Mouse (Mus musculus): Measurements from ENCODE around the gene Dnph1. TPM values are rescaled to one million over a fixed set of nuclear protein-coding genes. Genes with fewer than 3 reads are reported as not detected.
A peak's percentile ranks its signal among the peaks of the same experiment; 100 is the strongest.
"Not testable (repeated sequence)": the region's sequence is repeated elsewhere in the genome, so short reads cannot be mapped to it uniquely, and the experiment has no call there.

The Dnph1 gene
- total RNA-seq, 2 experiments from 2014 or later: 3.5 to 5.4 TPM

DNA sequence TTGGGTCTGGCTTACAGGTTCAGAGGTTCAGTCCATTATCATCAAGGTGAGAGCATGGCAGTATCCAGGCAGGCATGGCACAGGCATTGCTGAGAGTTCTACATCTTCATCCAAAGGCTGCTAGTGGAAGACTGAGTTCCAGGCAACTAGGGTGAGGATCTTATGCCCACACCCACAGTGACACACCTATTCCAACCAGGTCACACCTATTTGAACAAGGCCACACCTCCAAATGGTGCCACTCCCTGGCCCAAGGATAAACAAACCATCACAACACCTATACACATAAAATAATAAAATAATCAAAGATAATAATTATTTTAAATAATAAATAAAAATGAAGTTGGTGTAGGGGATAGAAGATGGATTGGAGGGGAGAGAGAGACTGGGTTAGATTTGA, 430 bp upstream of the Dnph1 start:
- intact Hi-C loops (cut with DNase I); DNase-seq (ENCODE audit: low spot score in 2 of 2): not testable (repeated sequence)

- DNase-seq (ENCODE audit: low spot score in 2 of 2): no peak
- intact Hi-C loops (cut with DNase I): no loop called here
Measured at GRCm38 (mm10) chr17:46497956-46498355, 1.4 kb downstream of the Dnph1 start.

- intact Hi-C loops (cut with DNase I): no loop called here
- no peak for DNase-seq (ENCODE audit: low spot score in 2 of 2)
Measured at GRCm38 (mm10) chr17:46502775-46503174, 6.3 kb downstream of the Dnph1 start.

DNA sequence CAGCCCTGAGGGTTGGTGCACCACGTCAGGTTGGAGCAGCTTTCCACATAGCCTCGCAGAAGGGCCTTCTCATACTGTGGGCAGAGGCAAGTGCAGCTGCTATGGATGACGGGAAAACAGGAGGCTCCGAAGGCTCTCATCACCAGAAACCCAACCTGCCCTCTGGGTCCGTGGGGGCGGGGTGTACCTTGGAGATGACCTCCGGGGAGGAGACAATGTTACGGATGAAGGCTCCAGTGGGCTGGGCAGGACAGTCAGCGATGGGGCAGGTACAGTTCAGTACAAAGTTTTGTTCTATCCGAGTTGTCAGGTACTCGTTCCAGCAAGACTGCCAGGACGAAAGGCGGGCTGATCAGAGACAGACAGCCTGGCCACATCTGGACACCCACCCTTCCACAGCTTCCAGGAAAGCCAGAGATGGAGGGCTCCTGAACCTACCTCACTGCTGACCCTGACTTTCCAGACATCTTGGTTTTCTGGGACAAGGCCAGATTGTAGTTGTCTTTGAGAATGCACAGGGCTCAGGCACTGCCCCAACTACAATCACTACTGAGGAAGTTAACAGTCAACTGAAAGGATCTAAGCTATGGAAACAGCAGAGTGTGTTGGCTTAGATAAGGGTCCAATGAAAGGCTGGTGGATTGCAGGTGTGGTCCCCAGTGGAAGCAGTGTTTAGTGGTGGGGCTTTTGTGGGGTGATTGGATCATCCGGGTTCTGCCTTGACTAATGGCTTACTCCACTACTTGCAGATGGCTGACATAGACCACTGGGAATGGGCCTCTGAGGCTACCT, 7.5 kb downstream of the Dnph1 start:
- intact Hi-C loops (cut with DNase I): no loop called here
- no peak for DNase-seq (ENCODE audit: low spot score in 2 of 2)

DNA sequence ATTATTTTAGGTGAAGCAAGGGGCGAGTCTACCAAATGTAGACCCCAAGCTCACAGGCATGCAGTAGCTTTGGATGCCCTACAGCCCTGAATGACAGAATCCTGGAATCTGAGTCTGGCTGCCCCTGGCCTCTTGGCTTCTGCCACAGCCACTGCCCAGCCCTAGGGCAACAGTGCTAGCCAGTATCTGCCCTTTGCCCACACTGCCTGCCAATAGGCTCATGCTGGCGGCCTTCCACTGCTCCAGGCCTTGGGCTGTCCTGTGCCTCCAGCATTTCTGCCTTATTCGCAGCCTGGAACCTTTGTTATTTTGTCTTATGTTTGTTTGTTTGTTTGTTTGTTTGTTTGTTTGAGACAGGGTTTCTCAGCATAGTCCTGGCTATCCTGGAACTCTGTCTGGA, 9.1 kb downstream of the Dnph1 start:
- intact Hi-C loops (cut with DNase I): no loop called here
- DNase-seq (ENCODE audit: low spot score in 2 of 2): no peak

DNA sequence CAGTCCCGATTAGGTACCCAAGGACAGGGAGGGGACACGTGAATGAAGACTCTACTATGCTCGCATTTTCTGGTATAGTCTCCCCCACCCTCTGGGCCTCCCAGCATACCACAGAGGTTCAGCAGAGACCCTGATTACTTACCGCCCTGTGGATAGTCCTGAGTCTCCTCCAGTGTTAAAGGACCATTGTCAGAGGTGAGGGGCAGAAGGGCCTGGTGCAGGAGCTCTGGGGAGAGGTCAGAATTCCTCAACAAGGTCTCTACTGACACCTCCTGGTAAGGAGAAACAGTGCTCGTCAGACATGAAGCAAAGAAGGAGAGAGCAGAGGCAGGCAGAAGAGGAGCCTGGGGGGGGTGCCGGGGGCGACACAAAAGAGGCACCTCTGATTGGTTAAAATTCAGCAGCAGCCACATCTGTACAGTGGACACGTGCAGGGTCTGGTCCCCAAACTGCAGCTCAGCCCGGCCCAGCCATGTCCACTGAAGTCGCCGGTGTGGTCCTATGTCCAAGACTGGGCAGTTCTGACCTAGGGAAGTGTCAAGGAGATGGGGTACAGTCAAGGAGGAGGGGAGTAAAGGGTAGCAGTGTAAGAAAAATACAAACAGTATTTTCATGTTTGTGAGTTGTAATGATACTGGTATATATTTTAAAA, 14.7 kb downstream of the Dnph1 start:
- no peak for DNase-seq (ENCODE audit: low spot score in 2 of 2)
- intact Hi-C loops (cut with DNase I): loop anchor here (5.0 kb wide), 1 partner anchor 249 kb away; no protein-coding TSS in a partner anchor

DNA sequence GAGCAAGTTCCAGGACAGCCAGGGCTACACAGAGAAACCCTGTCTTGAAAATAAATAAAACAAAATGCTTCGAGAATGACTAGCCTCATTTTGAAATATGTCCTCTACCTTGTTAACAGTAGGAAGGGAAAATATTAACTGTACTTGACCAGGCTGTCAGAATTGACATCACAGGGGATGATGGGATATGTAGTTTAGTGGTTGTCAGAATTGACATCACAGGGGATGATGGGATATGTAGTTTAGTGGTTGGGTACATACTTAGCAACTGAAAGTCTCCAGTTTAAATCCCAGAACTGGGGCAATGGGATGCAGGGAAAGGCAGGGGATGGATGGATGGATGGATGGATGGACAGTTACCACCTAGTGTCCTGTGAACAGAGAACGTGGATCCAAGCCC, 16.8 kb downstream of the Dnph1 start:
- DNase-seq (ENCODE audit: low spot score in 2 of 2): no peak
- intact Hi-C loops (cut with DNase I): loop anchor here (5.0 kb wide), 1 partner anchor 251 kb away; no protein-coding TSS in a partner anchor

DNA sequence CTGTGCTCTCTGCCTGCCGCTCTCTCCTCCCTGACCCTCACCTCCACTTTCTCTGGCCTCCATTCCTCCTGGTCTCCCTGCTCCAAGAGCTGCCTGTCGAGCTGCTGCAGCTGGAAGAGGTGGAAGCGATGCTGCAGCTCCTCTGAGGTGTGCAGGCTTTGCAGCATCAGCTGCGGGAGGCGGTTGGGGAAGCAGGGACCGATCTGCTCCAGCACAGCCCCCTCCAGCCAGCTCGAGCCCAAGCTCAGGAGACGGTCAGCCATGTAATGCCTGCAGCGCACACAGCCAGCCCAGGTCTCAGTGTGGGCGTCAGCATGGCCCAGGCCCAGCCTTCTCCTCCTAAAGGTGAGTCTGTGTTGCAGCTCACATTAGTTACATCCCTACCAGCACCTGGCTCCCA, 23.5 kb downstream of the Dnph1 start:
- intact Hi-C loops (cut with DNase I): no loop called here
- no peak for DNase-seq (ENCODE audit: low spot score in 2 of 2)

DNA sequence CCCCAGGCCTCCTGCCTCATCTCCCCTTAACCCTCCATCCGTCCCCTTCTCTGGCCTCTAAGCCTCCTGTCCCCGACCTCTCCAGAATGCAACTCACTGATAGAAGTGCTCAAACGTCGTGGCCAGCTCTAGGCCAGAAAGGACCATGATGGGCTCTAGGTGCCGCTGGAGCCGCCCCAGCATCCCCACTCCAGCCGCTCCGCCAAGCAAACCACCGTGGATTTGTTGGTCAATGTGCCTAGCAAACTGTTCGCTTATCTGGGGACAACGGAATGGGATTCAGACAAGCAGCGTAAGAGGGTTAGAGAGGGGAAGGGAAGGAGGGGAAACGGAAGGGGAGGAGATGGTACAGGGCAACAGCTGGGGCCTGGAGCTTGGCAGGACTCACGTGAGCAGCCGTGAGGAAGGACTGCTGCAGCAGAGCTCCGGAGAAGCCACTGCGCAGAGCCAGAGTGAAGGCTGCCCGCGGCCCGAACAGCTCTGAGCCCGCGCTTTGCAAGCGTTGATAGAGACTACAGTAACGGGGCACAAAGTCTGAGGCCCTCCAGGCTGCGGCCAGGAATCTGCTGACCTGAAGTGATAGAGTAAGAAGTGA, 24.0 kb downstream of the Dnph1 start:
- no peak for DNase-seq (ENCODE audit: low spot score in 2 of 2)
- intact Hi-C loops (cut with DNase I): no loop called here

DNA sequence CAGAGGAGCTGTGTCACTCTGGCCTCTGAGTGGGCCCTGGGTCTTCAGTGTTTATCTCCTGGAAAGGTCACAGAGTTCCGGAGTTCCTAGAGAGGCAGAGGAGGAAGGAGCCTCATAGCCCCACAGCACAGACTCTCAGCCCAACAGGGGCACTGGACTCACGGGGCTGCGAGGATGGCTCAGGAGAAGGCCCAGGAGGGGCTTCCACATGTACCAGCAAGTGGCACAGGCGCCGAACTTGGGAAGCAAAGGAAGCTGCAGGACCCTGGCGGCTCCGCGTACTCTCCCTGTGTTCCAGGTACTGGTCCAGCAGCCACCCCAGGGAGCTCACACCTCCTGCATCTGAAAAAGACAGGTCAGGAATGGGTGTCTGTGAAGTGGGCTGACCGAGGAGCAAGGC, 24.7 kb downstream of the Dnph1 start:
- DNase-seq (ENCODE audit: low spot score in 2 of 2): no peak
- intact Hi-C loops (cut with DNase I): no loop called here

- intact Hi-C loops (cut with DNase I): no loop called here
- no peak for DNase-seq (ENCODE audit: low spot score in 2 of 2)
Measured at GRCm38 (mm10) chr17:46521963-46522668, 25.6 kb downstream of the Dnph1 start.

DNA sequence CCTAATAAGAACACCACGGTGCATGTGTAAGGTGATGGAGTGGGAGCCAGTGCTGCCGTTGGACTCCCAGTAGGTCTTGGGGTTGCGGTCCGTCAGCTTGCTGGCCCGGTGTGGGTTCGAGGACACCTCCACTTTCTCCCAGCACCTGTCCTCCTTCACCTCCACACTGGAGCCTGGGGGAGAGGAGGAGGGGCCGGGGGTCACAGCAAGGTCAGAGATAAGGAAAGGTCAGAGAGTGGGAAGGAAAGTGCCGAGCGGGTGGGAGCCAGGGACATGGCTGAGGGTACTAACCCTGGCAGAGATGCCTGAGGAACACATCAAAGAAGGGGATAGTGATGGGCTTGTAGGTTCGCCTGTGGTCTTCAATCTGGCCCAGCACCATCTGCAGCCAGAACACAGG, 28.6 kb downstream of the Dnph1 start:
- intact Hi-C loops (cut with DNase I): no loop called here
- no peak for DNase-seq (ENCODE audit: low spot score in 2 of 2)

GRCm38 (mm10) chr17:46525579-46526307, 29.2 kb downstream of the Dnph1 start:
- intact Hi-C loops (cut with DNase I): no loop called here
- DNase-seq (ENCODE audit: low spot score in 2 of 2): peak; percentile 46 to 62

- peak; percentile 22 to 36 for DNase-seq (ENCODE audit: low spot score in 2 of 2)
- intact Hi-C loops (cut with DNase I): no loop called here
Measured at GRCm38 (mm10) chr17:46543661-46544060, 47.1 kb downstream of the Dnph1 start.

DNA sequence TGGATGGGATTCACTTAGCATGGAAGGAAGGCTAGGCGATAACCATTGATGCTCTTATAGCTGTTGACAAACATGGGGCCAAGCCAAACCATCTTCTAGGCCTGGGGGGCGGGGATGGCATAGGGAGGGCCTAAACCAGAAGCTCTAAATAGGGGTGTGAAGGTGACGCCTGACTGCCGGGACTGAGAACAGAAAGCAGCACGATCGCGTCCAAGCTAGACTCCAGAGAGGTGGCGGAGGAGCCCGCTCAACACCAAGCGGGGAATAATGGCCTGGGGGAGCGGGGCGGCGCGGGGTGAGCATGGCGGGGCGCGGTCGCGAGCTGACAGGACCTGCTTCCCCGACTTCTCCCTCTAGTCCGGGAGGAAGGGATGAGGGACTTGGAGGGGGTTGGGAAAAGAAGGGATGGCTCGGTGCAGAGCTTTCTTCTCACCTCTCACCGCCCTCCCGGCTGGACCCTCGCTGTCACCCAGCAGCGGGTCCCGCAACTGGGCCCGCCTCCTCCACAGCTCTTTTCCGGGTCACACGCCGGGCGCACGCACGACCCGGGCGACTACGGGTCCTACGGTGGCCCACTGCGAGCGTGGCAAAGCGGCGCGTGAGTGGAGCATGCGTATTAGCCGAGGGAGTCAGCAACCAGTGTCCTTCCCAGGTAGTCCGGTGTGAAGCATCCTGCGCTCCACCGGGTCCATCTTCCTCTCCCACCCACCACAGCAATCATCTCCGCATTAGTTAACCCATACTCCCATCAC, 49.5 kb downstream of the Dnph1 start, which contains the start of gene Cul9:
Gene Cul9, minus strand, starts transcription at position 576 of the 752 bp plus-strand sequence.
- intact Hi-C loops (cut with DNase I): no loop called here

DNA sequence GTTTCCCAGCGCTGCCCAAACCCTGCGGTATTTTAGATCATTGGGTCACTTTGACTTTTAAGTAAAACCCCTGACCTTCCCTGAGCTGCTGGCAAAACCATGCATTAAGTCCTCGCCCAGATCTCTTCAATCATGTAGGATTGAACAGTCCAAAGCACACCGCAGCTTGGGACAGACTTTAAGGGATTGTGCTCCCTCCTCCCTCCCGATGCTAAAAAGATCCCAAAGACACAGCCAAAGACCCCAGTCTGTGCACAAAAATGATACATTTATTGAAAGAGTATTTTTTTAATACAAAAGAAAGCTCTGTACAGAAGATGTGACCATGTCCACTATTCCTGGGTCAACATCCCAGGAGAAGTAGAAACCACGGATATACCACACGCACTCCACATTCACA, 50.1 kb downstream of the Dnph1 start:
- no peak for DNase-seq (ENCODE audit: low spot score in 2 of 2)
- intact Hi-C loops (cut with DNase I): no loop called here

More for the DNA sequence above, 49.5 kb downstream of the Dnph1 start, which contains the start of gene Cul9:
- peak; percentile 92 to 93 for DNase-seq (ENCODE audit: low spot score in 2 of 2)

GRCm38 (mm10) chr17:46546995-46547394, 50.5 kb downstream of the Dnph1 start:
- intact Hi-C loops (cut with DNase I): no loop called here
- no peak for DNase-seq (ENCODE audit: low spot score in 2 of 2)

DNA sequence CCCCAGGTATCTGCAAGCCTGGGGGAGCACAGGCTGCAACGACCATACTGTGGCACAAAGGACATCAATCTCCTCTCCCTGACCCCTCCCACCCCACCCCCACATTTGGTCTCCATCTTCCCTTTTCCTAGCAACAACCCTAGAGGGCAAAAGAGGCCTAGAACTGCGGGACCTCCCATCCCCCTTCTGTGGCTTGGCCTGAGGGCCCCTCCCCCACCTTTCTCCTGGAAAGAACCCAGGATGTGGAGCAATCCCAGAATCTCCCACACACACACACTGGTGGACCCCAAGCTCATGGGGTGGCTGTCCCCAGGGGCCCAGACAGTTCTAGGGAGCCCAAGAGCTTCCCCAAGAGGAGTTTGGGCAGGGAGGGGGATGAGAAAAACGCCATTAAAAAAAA, 51.4 kb downstream of the Dnph1 start:
- no peak for DNase-seq (ENCODE audit: low spot score in 2 of 2)
- intact Hi-C loops (cut with DNase I): no loop called here

DNA sequence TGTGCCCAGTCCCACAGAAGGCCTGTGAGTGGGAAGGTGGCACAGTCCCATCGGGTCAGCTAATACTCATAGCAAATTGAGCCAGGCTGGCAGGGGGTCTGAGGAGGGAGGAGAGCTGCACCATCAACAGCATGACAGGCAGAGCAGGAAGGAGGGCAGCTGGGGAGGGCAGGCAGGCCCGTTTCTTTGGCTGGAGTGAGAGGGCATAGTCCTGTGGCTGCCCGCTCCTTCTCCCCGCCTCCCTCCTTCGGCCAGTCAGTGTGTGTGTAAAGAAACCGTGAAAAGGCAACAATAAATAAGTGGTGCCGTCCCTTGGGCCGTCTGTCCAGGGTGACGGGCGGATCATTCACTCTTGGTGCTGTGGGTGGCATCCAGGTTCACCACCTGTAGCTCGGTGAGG, 52.2 kb downstream of the Dnph1 start:
- intact Hi-C loops (cut with DNase I): no loop called here
- DNase-seq (ENCODE audit: low spot score in 2 of 2): no peak
